Mouse (Mus musculus): ENCODE results near the gene Nipbl.
"Not testable (repeated sequence)": the region's sequence is repeated elsewhere in the genome, so short reads cannot be mapped to it uniquely, and the experiment has no call there.

The Nipbl gene

GRCm38 (mm10) chr15:8443926-8444889 is at the start of gene Nipbl:
TSS of gene Nipbl (minus strand) at chr15:8444463.
- peak; percentile 86 for DNase-seq (ENCODE audit: low spot score)

- no peak for DNase-seq (ENCODE audit: low spot score)
These were observed 41.0 kb upstream of the Nipbl start for GRCm38 (mm10) chr15:8485261-8485660.

DNA sequence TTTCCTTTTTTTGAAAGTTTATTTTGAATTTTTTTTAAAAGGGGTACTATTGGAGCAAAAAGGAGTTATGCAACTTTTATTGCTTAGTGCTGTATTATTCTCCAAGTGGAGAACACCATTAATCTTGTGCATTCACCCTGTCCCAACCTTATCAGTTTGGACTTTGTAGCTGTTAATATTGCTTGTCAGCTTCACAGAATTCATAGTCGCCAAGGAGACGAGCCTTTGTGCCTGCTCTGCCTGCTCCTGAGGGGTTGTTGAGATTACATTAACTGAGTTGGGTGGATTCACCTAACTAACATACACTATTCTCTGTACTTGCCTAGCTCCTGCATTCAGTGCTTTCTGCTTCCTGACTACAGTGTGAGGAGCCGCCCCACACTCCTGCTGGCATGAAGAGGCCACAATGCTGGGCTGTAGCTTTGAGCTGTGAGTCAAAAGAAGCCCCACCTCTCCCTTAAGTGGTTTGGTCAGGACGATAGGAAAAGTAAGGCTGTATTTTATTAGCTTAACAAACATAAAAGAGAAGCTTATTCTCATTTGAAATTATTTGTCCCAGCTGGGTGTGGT is 24.8 kb upstream of the Nipbl start:
- no peak for DNase-seq (ENCODE audit: low spot score)

DNA sequence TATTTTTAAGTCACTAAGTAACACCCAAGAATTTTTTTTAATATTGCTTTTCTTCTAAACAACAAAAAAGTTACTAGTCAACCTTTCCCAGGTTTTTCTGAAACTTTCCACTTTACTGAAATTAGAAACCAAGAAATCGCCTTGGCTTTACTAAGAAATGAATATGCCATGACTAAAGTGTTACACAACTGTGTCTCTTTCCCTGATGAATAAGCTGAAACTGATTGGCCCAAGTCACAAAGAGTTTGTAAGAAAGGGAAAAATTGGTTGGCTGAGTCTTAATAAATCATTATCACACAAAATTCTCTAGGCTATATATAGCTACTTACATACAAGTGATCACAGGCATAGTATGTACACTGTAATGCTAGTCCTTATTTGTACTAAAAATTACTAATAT is 19.3 kb upstream of the Nipbl start:
- no peak for DNase-seq (ENCODE audit: low spot score)

- no peak for DNase-seq (ENCODE audit: low spot score)
These were observed 18.5 kb upstream of the Nipbl start for GRCm38 (mm10) chr15:8462780-8463179.

- no peak for DNase-seq (ENCODE audit: low spot score)
These were observed 16.6 kb upstream of the Nipbl start for GRCm38 (mm10) chr15:8460871-8461270.

GRCm38 (mm10) chr15:8459979-8460378 is 15.7 kb upstream of the Nipbl start:
- no peak for DNase-seq (ENCODE audit: low spot score)

DNA sequence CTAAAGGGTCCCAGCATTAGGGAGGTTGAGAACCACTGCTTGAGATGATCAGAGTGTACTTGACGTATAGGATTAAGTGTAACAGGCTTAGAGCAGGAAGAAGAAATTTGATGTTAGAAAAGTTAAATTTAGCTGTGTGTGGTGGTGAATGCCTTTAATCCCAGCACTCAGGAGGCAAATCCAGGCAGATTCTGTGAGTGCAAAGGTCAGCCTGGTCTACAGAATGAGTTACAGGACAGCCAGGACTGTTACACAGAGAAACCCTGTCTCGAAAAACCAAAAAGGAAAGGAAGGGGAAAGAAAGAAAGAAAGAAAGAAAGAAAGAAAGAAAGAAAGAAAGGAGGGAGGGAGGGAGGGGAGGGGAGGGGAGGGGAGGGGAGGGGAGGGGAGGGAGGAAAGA is 12.0 kb upstream of the Nipbl start:
- not testable (repeated sequence) for DNase-seq (ENCODE audit: low spot score)

DNA sequence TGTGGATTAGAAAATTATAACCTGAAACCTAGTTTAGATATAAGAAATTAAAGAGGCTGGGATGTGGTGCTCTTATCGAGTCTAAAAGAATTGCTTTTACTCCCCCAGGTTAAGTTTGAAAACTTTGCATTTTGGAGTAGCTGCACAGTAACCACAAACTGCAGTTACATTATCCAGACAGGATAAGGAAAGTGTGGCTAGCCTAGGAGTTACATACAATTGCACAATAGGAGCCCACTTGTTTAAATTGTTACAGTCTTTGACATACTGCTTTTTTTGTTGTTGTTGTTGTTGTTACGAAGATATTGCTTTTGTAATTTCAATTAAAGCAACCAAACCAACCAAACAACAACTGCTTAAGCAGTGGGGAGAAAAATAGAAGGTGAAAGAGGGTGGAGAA is 11.2 kb upstream of the Nipbl start:
- no peak for DNase-seq (ENCODE audit: low spot score)

DNA sequence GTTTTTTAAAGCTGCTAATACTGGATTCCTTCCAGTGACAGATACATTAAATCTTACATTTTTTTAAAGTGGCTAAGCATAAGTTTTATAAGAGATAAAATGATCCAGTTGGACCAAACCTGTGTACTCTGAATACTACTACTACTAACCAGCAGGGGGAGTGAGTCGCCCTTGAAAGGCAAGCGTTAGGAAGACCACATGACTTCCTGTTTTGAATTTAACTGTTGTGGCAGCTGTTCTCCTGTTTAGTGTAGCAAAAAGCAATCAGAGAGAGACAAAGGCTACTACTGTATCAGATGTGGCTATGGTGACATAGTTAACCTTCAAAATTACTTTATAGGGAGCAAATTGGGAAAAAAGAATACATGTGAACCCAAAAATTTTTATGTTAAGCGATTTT is 6.8 kb upstream of the Nipbl start:
- DNase-seq (ENCODE audit: low spot score): no peak

DNA sequence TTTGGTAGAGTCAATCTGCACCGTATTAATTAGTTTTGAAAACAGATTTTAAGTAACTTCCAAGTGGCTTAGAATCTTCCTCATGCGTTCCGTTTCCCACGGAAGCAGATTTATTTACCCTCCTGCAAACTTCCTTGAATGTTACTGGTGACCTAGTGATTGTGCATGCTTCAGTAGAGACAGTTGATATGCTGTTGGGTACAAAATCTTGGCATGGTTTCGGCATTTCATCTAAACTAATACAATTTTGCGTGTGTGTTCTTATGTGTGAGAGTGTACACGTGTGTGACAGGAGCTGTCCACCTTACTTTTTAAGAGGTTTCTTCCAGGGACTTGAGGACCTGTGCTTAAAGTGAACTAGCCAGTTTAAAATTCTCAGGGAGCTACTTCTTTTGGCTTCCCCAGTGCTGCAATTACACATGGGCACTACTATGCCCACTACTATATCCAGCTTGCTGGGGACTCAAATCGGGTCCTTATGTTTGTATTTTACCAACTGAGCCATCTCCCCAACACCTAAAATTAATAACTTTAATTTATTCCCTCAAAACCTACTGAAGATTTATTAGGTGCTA is 3.0 kb upstream of the Nipbl start:
- DNase-seq (ENCODE audit: low spot score): no peak

DNA sequence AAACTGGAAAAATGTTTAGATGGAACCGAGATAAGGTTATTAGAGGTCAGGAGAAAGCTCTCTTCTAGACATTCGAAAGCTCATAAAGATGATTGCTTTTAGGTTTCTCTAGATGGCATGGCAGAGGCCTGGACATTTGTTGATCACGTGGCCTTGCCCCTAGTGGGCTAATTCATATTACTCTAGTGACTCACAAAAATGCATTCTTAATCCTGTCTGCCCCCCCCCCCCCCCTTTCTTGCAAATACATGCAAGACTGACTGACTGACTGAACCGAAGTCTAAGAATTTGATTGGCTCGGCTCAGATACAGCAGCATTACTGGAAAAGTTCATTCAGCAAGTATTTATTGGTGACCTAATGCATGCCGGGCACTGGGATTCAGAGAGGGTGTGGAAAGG is 2.2 kb upstream of the Nipbl start:
- DNase-seq (ENCODE audit: low spot score): no peak

- DNase-seq (ENCODE audit: low spot score): no peak
These were observed 1.7 kb upstream of the Nipbl start for GRCm38 (mm10) chr15:8445951-8446419.

DNA sequence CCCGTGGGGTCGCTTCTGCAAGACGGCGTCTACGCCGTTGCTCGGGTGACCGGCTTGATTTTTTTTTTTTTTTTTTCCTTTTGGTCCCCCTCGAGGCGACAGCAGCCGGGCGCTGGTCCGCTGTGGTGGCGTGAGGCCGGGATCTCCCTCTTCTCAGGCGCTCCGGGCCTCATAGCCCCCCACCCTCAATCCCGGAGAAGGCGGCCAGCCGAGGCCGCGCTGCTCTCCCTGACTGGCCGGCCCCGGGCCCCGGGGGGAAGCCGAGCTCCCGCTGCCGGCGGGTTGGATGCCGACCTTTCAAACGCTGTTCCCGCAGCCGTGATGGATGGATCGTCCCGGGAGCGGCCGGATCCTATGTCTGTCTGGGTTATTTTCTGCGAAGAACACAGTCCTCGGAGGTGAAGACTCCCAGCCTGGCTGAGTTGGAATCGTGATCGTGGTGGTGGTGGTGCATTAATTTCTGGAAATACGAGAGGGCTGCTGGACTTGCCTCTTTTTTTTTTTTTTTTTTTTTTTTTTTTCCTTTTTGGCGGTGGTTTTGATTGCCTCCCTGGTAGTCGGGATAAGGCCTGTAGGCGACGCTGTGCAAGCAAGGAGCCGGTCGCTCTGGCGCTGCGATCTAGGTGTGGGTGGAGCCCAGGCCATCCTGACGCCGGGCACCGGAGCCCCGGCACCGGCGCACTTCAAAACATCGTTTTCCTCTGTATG is 781 bp upstream of the Nipbl start:
- peak; percentile 71 for DNase-seq (ENCODE audit: low spot score)

DNA sequence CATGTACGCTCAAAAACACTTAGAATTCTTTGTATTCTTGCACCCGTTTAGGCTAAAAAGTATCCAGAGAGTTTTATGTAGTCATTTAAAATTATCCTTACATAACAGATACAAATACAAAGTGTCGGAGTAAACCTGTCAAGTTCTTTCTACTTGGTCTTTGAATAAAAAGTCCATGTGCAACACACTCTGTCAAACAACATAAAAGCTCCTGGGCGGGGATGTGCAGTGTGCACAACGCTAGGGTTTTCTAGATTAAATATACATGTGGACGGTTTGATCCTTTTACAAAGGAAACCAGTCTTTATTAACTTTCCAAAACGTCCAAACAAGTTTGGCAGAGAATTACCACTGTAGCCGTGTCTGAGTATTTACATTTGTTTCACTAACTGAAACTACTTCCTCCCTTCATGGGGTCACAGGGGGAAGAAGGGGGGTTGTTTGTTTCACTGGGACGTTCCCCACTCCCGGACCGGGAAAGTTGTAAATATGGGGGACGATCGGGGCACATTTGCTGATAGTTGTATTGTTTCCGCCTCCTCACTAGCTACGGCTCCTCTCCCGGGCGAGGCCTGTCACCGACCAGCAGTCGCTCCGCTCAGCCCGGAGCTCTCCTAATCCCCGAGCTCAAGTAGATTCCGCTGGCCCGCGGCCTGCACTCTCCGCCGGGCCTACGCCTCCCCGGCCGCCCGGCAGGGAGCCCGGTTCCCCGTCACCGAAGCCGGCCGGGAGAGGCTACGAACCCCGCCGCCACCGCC is 916 bp downstream of the Nipbl start:
- peak; percentile 33 for DNase-seq (ENCODE audit: low spot score)

DNA sequence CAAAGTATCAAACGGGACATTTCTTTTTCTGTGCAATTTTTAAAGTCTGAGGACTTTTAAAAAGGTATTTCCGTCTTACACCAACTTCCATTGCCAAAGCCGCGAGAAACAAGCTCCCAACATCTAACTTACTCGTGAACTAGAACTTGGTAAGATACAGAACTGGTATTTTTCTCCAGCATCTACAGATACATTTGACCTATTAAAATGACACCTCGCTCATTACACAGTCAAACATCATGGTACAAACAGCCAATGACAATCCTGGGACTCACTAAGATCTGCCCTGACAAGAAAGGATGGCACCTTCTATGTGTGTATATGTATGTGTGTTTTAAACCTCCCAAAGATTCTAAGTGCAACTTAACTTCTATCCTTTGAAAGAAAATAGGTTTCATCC is 1.5 kb downstream of the Nipbl start:
- DNase-seq (ENCODE audit: low spot score): no peak

- no peak for DNase-seq (ENCODE audit: low spot score)
These were observed 2.1 kb downstream of the Nipbl start for GRCm38 (mm10) chr15:8442156-8442555.

DNA sequence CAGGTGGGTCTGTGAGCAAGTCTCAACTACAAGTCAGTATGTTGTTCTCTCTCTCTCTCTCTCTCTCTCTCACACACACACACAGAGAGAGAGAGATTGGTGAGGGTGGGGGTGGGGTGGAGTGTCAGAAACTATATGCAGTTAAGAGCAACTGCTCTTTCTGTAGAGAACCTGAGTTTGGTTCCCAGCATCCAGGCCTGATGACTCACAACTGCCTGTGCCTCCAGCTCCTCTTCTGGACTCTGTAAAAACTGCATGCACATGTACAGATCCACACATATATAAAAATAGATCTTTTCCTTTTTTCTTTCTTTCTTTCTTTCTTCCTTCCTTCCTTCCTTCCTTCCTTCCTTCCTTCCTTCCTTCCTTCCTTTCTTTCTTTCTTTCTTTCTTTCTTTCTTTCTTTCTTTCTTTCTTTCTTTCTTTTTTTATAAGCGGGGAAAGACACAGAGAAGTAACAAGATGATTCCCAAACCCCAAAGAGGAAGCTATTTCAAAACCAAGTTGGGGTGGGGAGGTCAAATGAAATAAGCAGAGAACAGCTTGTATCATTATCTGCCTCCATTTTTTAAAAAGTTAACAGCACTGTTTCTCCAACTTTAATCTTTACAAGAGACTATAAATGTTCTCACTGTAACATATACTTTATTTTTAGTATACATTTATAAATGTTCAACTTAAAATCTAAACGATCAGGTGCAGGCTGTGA is 10.9 kb downstream of the Nipbl start:
- DNase-seq (ENCODE audit: low spot score): no peak

- DNase-seq (ENCODE audit: low spot score): no peak
These were observed 11.7 kb downstream of the Nipbl start for GRCm38 (mm10) chr15:8432534-8432933.

DNA sequence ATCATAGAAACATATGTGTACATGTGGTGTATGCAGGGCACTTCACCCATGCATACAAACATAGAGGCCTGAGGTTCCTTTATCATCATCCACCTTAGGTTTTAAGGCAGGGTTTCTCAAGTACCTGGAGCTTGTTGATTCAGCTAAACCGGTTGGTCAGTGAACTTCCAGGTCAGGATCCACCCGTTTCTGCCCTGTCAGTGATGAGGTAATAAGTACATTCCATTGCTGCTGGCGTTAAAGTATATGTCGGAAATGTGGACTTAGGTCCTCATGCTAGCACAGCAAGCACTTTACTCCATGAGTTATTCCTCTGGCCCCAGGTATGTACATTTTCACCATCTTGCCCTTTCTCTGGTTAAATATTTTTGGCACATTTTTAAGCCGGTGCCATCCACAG is 14.8 kb downstream of the Nipbl start:
- DNase-seq (ENCODE audit: low spot score): no peak

DNA sequence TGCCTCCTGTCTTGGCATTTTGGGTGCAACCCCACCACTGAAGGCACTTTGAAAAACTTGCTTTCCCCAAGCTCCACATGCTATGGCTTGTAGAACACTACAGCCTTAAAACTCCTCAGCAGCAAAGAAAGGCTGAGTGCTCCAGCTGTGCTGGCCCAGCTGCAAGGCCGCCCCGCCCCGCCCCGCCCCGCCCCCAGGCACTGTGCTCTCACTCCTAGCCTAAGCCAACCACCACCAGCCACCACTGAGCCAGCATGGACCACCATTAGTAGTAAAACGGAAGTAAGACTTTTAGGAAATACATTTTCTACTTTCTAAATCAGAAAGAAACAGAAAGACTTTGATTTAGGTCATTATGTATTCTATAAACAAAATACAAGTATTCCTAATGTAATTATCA is 23.4 kb downstream of the Nipbl start:
- no peak for DNase-seq (ENCODE audit: low spot score)
